18 mouse cellular contexts compared by ENCODE assay signal in the genomic region with DNA sequence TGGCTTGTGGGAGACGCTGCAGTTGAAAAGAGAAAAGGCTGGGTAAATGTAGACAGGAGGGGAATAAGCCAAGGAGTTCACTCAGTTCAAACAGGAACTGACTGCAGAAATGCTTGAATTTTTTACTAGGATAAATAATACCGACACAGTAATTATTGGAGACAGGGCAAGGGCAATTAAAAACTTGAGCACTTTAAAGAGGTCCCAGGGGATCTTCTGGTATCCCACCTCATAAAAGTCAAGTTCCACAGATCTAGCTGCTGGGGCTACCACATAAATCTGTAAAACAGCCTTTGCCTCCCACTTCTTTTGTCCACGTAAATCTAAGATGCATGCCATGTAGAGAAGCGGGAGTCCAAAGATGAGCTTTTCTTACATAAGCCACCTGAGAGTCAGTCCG.
DNase-seq lines count a peak whose midpoint lies in the region; ATAC-seq lines count a peak whose summit lies in the region.
"Had no signal": no experiment of that assay in that cellular context is flagged by ENCODE, and none has a peak within 500 bp of the region (broad histone marks: within the 10 kb centered on the region; RNA-seq: fewer than 3 reads in every experiment).

No protein-coding gene starts in this region.

- DNase-seq in kidney, adult 11 months, result no peak
- peak; percentile 25 for DNase-seq in limb, embryonic 11.5 days (ENCODE audit: low spot score)
- no peak for DNase-seq in limb, embryonic 10.5 days (ENCODE audit: low spot score)
- DNase-seq in hindlimb bud, embryonic 11.5 days (ENCODE audit: extremely low spot score, low read depth, low spot score), result peak; percentile 26
- DNase-seq in mesoderm, embryonic 11.5 days (ENCODE audit: low read depth, low spot score), result peak; percentile 27
- DNase-seq in spleen, postnatal 14 days (ENCODE audit: low spot score in 2 of 2), result no peak
- no peak for DNase-seq in adrenal gland, postnatal 14 days
- DNase-seq: adrenal gland, adult 2 months; adrenal gland, postnatal 10 days; adrenal gland, postnatal 36 days; cerebellum, adult 11-12 months; cerebellum, adult 2 months; cerebellum, adult 9-10 months had no signal

- H3K9ac ChIP-seq in kidney, embryonic 15.5 days, result no peak overlapping the region
- H3K9ac ChIP-seq in limb, embryonic 11.5 days (ENCODE audit: low read length), result no peak overlapping the region
- H3K9ac ChIP-seq: embryonic facial prominence, embryonic 12.5 days; forebrain, embryonic 13.5 days; forebrain, embryonic 15.5 days had no signal

- H3K27ac ChIP-seq in kidney, embryonic 15.5 days, result no peak overlapping the region
- H3K27ac ChIP-seq in limb, embryonic 11.5 days (replicated peaks; ENCODE audit: low read depth, low read length), result no peak overlapping the region
- H3K27ac ChIP-seq in limb, embryonic 10.5 days, result no peak overlapping the region
- H3K27ac ChIP-seq: embryonic facial prominence, embryonic 10.5 days; embryonic facial prominence, embryonic 12.5 days; forebrain, embryonic 13.5 days; forebrain, embryonic 15.5 days had no signal

- WGBS in kidney, embryonic 15.5 days, result 25% methylated on average over 5 of the region's 5 CpGs
- WGBS in limb, embryonic 11.5 days, result 35% methylated on average over 5 of the region's 5 CpGs
- 46% methylated on average over 5 of the region's 5 CpGs for WGBS in limb, embryonic 10.5 days

- peak; percentile 33; the same call in 1 of the 2 replicates for ATAC-seq in kidney, embryonic 15.5 days (replicated peaks; ENCODE audit: low FRiP score)
- ATAC-seq in limb, embryonic 11.5 days (ENCODE audit: insufficient number of reproducible peaks, low FRiP score, low TSS enrichment, low read depth), result no peak
- ATAC-seq: forebrain, embryonic 13.5 days; forebrain, embryonic 15.5 days had no signal

- no peaks in the 10 kb centered on the region for H3K27me3 ChIP-seq in kidney, embryonic 15.5 days
- no peaks in the 10 kb centered on the region for H3K27me3 ChIP-seq in limb, embryonic 11.5 days (ENCODE audit: control insufficient read depth, insufficient read depth, low read length)
- no peaks in the 10 kb centered on the region for H3K27me3 ChIP-seq in limb, embryonic 10.5 days (ENCODE audit: low read depth, poor library complexity, severe bottlenecking)
- H3K27me3 ChIP-seq: embryonic facial prominence, embryonic 12.5 days; forebrain, embryonic 13.5 days; forebrain, embryonic 15.5 days had no signal

- peaks cover 6% of the 10 kb centered on the region; the same call in 1 of the 2 replicates for H3K4me1 ChIP-seq in kidney, embryonic 15.5 days
- 0 out of 2 replicates have a peak, but pooled peaks cover 4% of the 10 kb centered on the region for H3K4me1 ChIP-seq in limb, embryonic 11.5 days (ENCODE audit: control insufficient read depth, insufficient read depth, low read length)
- peaks cover 29% of the 10 kb centered on the region for H3K4me1 ChIP-seq in limb, embryonic 10.5 days
- H3K4me1 ChIP-seq: forebrain, embryonic 13.5 days had no signal

- no peak overlapping the region for H3K4me2 ChIP-seq in kidney, embryonic 15.5 days
- H3K4me2 ChIP-seq in limb, embryonic 11.5 days (ENCODE audit: low read depth, severe bottlenecking), result no peak overlapping the region
- H3K4me2 ChIP-seq: embryonic facial prominence, embryonic 12.5 days; forebrain, embryonic 13.5 days; forebrain, embryonic 15.5 days had no signal

- no peaks in the 10 kb centered on the region for H3K36me3 ChIP-seq in kidney, embryonic 15.5 days
- H3K36me3 ChIP-seq in limb, embryonic 11.5 days (ENCODE audit: control insufficient read depth, insufficient read depth, low read length), result no peaks in the 10 kb centered on the region
- no peaks in the 10 kb centered on the region for H3K36me3 ChIP-seq in limb, embryonic 10.5 days
- H3K36me3 ChIP-seq: embryonic facial prominence, embryonic 10.5 days; embryonic facial prominence, embryonic 12.5 days; forebrain, embryonic 15.5 days had no signal

- H3K9me3 ChIP-seq in kidney, embryonic 15.5 days (replicated peaks), result no peaks in the 10 kb centered on the region
- no peaks in the 10 kb centered on the region for H3K9me3 ChIP-seq in limb, embryonic 11.5 days (ENCODE audit: control insufficient read depth, low read length)
- no peaks in the 10 kb centered on the region for H3K9me3 ChIP-seq in limb, embryonic 10.5 days (replicated peaks)
- H3K9me3 ChIP-seq: embryonic facial prominence, embryonic 10.5 days; embryonic facial prominence, embryonic 12.5 days; forebrain, embryonic 13.5 days; forebrain, embryonic 15.5 days had no signal

- no peak overlapping the region for H3K4me3 ChIP-seq in kidney, embryonic 15.5 days (replicated peaks)
- H3K4me3 ChIP-seq in limb, embryonic 11.5 days (ENCODE audit: low read depth, low read length), result no peak overlapping the region
- no peak overlapping the region for H3K4me3 ChIP-seq in limb, embryonic 10.5 days
- H3K4me3 ChIP-seq: embryonic facial prominence, embryonic 10.5 days; embryonic facial prominence, embryonic 12.5 days; forebrain, embryonic 13.5 days; forebrain, embryonic 15.5 days had no signal

Comparison
In these comparisons a context has a peak if more than half of its experiments do, and no peak if none do; other contexts are left out.
1. DNase-seq: peak in limb, embryonic 11.5 days (single experiment), hindlimb bud, embryonic 11.5 days (single experiment) and mesoderm, embryonic 11.5 days (single experiment); none in kidney, adult 11 months (single experiment), limb, embryonic 10.5 days (single experiment), spleen, postnatal 14 days (0 of 2) and adrenal gland, postnatal 14 days (single experiment).